Mouse (Mus musculus) adrenal gland, postnatal 10 days (tissue): ENCODE data around the gene Rfx3. TPM values are rescaled to one million over a fixed set of nuclear protein-coding genes. Genes with fewer than 3 reads are reported as not detected.

Experiments
- DNase-seq: peaks from one replicate; pipeline ENCODE4 v3.0.0; 2021; ENCODE audit warnings: mixed read lengths
- total RNA-seq, 2 experiments: library from RNA; stranded (reverse); gene quantifications; 2 replicates each; pipeline ENCODE4 v1.2.3; 2021

The Rfx3 gene
- total RNA-seq, 2 experiments from 2014 or later, result 6.7 to 8.7 TPM

GRCm38 (mm10) chr19:27718931-27719330, 292.0 kb downstream of the Rfx3 start:
- no peak for DNase-seq

DNA sequence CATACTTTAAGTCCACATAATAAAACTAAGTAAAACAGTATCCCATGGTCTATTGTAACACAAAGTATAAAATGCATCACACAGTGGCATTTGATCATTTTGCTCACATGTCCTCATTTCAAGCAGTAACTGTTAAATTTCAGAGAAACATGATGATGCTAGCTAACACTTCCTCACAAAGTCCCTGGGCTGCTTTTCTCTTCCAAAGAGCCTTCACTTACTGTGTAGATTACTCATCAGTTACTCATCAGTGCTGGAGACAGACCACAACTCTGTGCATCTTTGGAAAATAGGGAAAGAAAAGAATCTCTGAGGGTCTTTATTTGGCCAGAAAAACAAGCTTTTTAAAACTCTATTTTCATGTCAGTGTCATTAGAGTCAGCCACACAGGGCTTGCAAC, 294.7 kb downstream of the Rfx3 start:
- DNase-seq, result no peak
